Mouse (Mus musculus) T-helper 17 cell (primary cell): ENCODE measurements around the gene Ppef1.

Experiments
- in situ Hi-C, 2 experiments: fragments of 300-600 bp; cut with MboI, MseI; formaldehyde crosslinking; loops; 1 replicate in 1 of 2; 2 replicates in 1 of 2; pipeline ENCODE4 v1.15.1; 2025; ENCODE audit warnings: high pct_unique_total_duplicates in 2 of 2

Gene Ppef1

DNA sequence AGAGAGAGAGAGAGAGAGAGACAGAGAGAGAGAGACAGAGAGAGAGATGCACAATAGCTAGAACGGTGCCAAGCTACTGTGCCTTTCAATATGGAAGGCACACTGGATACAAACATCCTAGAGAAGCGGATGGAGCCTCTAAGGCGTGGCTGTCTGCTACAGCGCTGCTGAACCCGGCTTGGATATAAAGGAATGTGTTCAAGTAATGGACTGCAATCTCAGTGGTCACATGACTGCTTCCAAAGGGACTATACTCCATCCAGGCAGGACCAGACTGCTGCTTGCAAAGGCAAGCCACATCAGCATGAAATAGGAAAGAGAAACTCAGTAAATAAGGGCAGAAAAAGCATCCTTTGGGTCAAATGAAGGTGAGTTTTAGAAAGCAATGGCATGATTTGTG, at the start of gene Ppef1:
Gene Ppef1, minus strand, starts transcription at position 116 of the 400 bp plus-strand sequence.
- in situ Hi-C loops, result no loop called here

DNA sequence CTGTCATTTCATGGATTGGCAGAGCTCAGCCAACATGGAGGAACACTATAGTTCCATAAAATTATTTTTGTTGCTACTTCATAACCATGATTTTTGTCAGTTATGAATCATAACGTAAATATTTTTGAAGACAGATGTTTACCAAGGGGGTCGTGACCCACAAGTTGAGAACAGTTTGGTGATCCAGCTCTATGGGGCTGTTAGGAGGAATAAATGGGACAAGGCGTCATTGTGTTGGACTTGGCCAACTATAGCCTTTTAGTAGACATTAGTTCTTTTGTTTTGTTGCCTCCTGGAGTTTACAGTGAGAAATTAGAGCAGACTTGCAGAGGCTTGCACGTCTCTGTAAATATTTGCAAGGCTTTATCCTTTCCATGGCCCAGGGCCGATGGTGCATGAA, 46.7 kb upstream of the Ppef1 start:
- in situ Hi-C loops, result no loop called here

DNA sequence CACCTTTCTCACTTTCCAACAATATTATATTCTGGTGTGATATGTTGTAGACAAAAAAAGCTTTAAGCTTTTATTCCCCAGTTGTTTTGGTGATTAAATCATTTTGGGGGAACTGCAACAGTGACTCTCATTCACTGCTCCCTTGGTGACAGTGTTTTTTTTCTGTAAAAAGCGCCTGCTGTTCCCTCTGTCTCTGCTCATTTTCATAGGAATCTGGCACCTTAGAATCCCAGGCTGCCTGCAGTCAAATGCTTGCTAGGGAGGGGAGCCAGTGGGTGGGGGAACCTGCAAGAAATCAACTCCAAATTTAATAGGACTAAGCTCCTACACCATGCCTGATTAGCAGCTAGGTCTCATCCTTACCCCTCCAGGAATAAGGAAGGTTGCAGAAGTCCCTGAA, 37.5 kb upstream of the Ppef1 start:
- in situ Hi-C loops, result no loop called here

DNA sequence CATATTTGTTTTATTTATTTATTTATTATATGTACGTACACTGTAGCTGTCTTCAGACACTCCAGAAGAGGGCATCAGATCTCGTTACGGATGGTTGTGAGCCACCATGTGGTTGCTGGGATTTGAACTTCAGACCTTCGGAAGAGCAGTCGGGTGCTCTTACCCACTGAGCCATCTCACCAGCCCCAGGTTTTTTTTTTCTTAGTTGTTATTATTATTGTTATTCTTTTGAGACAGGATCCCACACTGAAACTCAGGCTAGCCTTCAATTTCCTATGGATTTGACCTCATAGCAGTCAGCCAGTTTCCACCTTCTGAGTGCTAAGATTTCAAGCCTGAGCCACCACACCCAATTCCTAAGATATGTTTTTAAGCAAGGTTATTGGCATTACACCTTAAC, 34.1 kb upstream of the Ppef1 start:
- in situ Hi-C loops, result loop anchor here in 1 of 2 experiments (5.0 to 10.0 kb wide), 2 partner anchors 228 to 1575 kb away; no protein-coding TSS in a partner anchor

GRCm38 (mm10) chrX:160767713-160768112, 32.1 kb upstream of the Ppef1 start, which contains the start of gene Rs1:
Gene Rs1, plus strand, starts transcription at chrX:160768013.
- in situ Hi-C loops, result loop anchor here in 1 of 2 experiments (5.0 to 10.0 kb wide), 2 partner anchors 230 to 1573 kb away; no protein-coding TSS in a partner anchor

GRCm38 (mm10) chrX:160766233-160766616, 30.7 kb upstream of the Ppef1 start:
- in situ Hi-C loops, result loop anchor here in 1 of 2 experiments (5.0 to 10.0 kb wide), 2 partner anchors 231 to 1571 kb away; no protein-coding TSS in a partner anchor

DNA sequence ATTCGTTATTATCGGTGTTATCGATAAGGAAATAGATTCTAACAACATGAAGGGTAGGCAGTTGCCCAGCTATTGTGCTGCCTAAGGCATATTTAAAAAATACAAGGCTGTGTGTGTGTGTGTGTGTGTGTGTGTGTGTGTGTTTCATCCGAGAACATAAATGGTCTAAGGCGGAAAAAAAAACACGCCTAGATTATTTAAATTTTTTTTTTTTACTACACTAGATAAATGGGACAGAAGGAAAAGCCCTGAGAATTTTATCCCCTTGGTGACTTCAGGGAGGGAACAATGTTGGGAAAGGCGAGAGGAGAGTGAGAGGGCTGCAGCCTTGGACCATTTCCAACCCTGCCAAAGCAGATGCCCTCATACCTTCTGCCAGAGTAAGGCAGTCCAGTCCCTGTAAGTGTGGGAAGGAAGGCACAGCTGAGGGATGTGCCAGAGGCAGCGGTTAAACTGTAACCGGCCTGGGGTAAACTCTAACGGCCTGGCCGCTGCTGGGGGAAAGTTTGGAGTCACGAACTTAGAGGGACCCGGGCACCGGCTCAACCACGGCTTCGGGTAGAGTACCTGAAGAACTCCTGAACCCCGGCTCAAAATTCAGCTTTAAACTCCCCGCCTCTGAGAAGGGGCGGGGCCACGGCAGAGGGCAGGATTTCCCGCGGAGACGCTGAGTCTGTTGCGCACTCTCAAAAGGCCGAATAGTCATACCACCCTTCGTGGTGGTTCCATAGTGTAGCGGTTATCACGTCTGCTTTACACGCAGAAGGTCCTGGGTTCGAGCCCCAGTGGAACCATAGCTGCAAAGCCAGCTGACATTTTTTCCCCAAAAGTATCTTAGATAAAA, 30.0 kb upstream of the Ppef1 start:
- in situ Hi-C loops, result loop anchor here in 1 of 2 experiments (5.0 to 10.0 kb wide), 2 partner anchors 232 to 1571 kb away; no protein-coding TSS in a partner anchor

- in situ Hi-C loops, result no loop called here
These were observed 15.2 kb upstream of the Ppef1 start for GRCm38 (mm10) chrX:160750808-160751207.

- in situ Hi-C loops, result no loop called here
These were observed 13.1 kb upstream of the Ppef1 start for GRCm38 (mm10) chrX:160748653-160749052.

DNA sequence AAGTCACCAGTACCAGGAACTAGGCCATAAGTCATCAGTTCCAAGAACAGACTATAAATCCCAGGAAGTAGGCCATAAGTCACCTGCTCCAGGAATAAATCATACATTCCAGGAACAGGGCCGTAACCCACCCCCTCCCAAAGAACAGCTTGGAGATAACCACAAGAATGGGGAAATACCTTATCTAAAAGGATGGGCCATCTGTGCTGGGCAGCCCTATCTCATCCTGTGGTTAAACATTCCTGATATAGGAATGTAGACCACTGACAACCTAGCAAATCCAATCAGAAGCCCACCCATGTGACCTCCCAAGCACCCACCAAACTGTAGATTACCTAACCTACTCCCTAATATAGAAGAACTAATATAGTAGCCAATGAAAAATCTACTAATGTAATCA, 9.8 kb upstream of the Ppef1 start:
- in situ Hi-C loops, result no loop called here

DNA sequence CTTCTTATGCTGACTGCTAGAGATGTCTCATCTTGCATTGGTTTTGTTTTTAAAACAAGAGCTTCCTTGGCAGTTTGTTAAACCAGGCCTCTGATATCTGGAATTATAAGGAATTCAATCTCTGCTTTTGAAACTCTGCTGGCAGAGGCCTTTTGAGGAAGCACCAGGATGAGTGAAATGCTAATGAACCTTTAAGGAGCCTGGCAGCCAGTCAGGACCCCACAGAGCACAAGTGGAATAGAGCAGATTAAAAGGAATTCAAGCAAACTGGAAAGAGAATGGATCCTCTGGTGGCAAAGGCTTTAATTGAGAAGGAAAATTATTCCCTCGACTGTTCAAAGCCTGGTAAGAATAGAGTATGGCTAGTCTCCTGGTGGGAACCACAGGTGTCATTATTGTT, 36.4 kb downstream of the Ppef1 start:
- in situ Hi-C loops, result no loop called here

DNA sequence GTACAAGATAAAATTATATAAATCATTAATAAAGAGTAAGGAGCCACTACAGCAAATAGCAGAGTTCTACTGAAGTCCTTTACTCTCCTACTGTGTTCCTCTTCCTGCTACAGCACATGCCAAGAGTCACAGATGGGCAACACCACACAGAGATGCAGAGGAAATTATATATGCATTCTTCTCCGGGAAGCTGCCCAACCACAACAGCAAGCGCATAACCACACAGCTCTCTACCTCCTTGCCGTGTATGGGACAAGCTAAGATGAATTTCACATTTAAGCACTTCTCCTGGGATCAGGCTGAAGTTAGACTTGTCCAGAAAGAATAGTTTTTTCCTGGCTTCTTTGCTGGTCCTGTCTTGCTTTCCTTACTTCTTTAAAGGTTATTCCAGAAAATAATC, 44.0 kb downstream of the Ppef1 start:
- in situ Hi-C loops, result no loop called here

DNA sequence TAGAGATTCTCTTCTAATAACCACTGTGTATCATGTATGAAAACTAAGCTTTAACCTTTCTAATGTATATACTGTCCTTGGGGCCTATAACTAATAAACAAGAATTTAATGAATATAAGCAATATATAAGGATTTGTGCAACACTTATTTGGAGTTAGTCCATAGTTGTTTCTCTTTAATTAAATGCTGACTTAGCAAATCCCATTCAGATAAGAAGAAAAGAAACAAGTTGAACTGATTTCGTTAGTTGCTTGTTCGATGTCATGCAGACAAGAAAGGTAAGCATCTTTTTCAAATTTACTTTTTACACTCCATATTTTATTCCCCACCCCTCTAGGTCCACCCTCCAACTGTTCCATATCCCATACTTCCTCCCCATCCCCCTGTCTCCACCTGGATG, 45.5 kb downstream of the Ppef1 start:
- in situ Hi-C loops, result no loop called here

DNA sequence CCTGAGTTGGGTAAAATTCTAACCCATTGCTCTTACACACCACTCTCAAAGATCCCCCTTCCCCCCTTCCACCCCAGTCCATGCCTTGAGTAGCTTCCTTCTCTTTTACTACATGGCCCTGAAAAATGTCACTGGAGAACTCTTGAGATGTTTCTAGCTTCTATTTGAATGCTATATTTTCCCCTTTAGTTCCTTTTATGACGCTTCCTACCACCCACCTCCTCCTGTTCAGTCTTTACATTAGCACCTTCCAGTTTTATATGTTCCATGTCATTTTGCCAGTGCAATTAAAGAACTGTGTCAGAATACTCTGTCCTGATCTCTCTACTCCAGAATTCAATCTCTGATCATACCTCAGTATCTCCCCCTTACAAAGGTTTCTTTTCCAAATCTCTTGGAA, 65.6 kb downstream of the Ppef1 start:
- in situ Hi-C loops, result no loop called here

GRCm38 (mm10) chrX:160610882-160611644, 124.5 kb downstream of the Ppef1 start:
- in situ Hi-C loops, result no loop called here

DNA sequence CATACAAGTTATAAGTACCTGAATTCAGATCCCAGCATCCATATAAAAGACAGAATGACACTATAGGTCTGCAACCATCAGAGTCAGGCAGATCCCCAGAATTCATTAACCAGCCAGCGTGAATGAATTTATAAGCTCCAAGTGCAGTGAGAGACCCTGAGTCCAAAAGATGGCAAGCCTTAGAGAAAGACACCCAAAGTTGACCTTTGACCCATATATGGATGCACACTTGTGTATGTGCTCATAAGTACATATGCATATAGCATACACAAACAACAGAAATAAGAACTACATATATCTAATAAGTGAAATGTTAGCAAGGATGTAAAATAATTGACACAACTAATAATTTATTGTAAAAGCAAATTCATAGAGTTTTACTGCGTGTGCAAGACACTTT, 125.1 kb downstream of the Ppef1 start:
- in situ Hi-C loops, result no loop called here

- in situ Hi-C loops, result loop anchor here in 1 of 2 experiments (10.0 kb wide), 2 partner anchors 115 to 435 kb away; no protein-coding TSS in a partner anchor
These were observed 125.7 kb downstream of the Ppef1 start for GRCm38 (mm10) chrX:160609849-160610248.

GRCm38 (mm10) chrX:160603981-160604541, 131.5 kb downstream of the Ppef1 start:
- in situ Hi-C loops, result loop anchor here in 1 of 2 experiments (10.0 kb wide), 2 partner anchors 109 to 429 kb away; no protein-coding TSS in a partner anchor

DNA sequence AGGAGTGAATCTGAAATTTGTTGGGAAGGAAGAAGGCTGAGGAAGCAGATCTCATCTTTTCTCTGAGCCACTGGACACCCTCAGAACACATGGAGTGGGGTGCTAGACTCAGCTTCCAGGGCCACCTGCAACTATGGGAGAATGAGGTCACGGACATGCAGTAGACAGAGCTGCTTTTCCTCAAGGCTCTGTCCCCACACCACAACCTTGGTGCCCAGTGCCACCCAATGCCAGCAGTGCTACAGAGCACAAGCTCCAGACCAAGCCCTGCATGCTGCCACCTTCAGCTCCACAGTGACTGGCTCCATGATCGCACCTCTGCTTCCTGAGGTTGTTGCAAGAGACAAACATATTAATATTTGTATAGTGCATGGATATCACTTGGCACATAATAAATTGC, 132.2 kb downstream of the Ppef1 start:
- in situ Hi-C loops, result loop anchor here in 1 of 2 experiments (10.0 kb wide), 2 partner anchors 109 to 429 kb away; no protein-coding TSS in a partner anchor

DNA sequence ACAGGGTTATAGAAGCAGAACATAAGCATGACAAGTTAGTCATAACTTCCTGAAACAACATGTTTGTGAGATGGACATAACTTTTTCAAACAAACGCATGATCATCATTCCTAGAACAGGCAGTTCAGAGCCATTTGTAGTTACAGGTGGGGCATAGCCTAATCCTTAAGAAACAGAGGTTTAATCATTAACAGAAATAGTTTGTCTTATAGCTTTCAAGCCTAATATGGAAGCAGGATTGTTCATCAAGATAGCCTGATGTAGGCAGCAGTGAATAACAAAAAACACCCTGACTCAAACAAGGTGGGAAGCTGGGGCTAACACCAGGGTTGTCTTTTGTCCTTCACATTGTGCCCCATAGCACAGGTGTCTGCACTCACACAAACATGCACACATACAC, 132.8 kb downstream of the Ppef1 start:
- in situ Hi-C loops, result loop anchor here in 1 of 2 experiments (10.0 kb wide), 2 partner anchors 108 to 428 kb away; no protein-coding TSS in a partner anchor

DNA sequence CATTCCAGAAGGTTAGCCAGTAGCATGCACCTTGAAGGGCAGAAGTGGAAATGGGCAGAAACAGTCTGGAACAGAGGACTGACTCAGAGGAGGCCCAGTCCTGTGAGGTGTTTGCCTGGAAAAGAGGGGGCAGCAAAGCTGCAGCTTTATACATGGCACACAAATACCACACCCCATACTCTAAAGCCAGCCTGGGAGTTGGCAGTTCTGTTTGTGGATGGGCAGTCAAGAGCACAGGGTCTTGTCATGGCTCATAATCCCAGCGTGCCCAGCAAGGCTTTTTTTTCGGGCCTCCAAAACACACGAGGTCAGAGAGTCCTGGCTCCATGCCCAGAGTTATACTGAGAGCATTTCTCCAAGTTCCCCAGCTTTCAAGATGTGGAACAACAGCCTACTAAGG, 134.5 kb downstream of the Ppef1 start:
- in situ Hi-C loops, result loop anchor here in 1 of 2 experiments (10.0 kb wide), 2 partner anchors 106 to 426 kb away; no protein-coding TSS in a partner anchor
